Mouse (Mus musculus) right cerebral cortex, postnatal 14 days (tissue): ENCODE measurements around the gene Suclg2.

Source experiments
- DNase-seq: peaks from one replicate; pipeline ENCODE4 v3.0.0; 2022

The Suclg2 gene

DNA sequence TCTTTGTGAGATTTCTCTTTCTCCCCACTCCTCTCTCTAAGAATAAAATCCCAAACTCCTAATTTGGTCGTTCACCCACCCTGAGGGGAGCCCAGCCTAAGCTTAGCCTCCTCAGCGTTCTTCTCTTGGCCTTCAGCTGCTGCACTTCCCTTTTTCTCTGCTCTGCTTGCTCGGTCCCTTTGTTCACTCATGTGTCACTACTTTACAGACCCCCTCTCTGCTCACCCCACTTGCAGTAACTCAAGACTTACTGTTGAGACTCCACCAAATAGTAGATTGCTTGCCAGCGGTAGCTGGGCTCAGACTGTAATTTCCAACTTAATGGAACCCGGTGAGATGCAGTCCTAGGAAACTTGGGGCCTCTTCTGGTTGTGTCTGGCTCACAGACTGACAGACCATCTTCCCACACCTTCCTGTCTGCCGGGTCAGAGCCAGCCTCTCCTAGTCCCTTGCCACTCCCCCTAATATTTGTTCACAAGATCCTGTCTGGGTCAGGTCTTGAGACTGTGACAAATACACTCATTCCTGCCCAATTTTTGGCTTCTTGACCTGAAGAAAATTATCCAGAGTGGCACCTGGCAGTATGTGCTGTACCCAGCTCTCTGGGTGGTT, 166.2 kb downstream of the Suclg2 start:
- DNase-seq: no peak

DNA sequence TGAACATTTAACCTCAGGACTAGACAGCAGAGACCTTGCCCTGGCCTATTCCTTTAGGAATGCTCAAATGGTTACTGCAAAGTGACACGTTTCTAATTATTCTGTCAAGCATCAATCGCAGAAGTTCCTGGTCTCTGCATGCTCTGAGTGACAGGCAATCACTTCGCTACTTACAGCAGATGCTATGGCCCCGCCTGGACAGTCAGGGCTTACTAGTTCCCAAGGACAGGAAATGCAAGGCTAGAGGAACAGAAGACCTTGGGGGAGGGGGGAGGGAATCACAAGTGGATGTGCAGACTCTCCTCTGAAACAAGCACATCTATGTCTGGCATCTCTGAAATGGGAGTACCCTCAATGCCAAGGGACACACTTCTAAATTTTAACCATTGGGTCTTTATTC, 167.6 kb downstream of the Suclg2 start:
- DNase-seq: no peak

GRCm38 (mm10) chr6:95546189-95546832, 172.3 kb downstream of the Suclg2 start:
- no peak for DNase-seq

- DNase-seq: no peak
Measured at GRCm38 (mm10) chr6:95545714-95546113, 172.9 kb downstream of the Suclg2 start.

DNA sequence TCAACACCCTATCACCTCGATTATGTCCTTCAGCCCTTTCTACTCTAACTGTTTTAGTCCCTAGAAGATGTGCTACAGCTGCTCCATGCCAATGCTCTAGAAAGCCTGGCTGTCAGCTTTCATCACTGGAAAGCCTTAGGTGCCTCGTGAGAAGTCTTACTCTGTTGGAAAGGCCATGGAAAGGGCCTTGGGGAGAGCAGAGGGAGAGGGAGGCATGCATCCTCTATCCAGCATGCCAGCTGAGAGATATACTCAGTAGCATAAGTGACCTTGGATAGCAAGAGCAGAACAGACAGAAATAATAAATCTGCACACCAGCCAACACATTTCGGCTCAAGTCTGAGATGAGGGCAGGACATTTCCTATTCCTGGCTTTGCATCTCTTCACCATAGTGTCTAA, 173.3 kb downstream of the Suclg2 start:
- no peak for DNase-seq

- no peak for DNase-seq
Measured at GRCm38 (mm10) chr6:95535191-95535590, 183.4 kb downstream of the Suclg2 start.

- DNase-seq: no peak
Measured at GRCm38 (mm10) chr6:95519846-95520245, 198.8 kb downstream of the Suclg2 start.

DNA sequence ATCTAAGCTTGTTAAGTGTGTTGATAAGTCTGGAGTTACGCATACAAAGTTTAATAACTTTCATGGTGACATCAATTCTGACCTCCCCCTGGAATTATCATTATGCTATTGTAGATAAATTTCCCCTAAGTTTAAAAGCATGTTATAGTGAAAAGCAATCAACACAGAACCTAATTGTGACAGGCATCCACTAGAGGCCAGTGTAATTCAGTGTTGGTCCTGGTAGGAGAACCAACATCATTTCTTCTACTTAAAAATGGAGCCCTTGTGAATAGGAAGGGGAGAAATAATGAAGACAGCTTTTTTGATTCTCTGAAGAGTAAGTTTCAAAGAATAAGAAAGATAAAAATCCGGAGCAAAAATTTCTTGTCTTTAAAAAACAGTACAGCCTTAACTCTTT, 200.2 kb downstream of the Suclg2 start:
- no peak for DNase-seq

DNA sequence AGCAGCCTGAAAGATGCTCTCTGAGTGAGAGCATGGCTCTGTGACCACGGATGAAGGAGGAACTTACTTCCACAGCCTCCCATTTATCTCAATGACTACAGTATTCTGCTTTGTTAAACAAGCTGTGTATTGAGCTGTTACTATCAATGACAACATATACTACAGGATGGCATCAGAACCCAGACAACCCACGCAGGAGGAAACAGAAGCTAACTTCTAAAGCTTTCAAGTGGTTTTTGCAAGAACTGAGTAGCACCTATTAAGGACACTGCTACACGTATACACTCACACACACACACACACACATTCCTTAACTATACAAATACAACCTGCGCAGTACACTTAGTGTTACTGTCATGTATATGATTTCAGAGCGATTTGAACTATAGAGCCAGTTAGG, 202.9 kb downstream of the Suclg2 start:
- no peak for DNase-seq

- no peak for DNase-seq
Measured at GRCm38 (mm10) chr6:95514726-95515125, 203.9 kb downstream of the Suclg2 start.

GRCm38 (mm10) chr6:95511689-95512088, 206.9 kb downstream of the Suclg2 start:
- DNase-seq: no peak

DNA sequence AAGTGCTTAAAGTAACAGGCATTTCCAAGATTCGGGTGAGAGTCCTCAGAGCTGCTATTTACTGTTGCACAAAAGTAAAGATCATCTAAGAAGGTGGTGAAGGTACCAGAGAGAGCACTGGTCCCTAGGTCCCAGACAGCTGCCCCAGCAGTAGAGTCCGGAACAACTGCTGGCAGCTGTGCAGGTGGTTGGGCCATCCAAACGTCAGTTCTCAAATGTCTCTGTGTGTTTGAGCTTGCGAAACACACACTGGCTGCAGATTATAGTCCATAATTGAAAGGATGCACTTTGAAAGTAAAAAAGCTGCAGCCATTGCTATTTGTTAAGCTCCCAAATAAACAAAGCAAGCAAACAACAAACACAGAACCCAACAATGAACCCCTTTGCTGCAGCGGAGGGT, 217.8 kb downstream of the Suclg2 start:
- no peak for DNase-seq

GRCm38 (mm10) chr6:95499639-95500038, 219.0 kb downstream of the Suclg2 start:
- DNase-seq: no peak

- no peak for DNase-seq
Measured at GRCm38 (mm10) chr6:95492216-95492956, 226.2 kb downstream of the Suclg2 start.

- DNase-seq: no peak
Measured at GRCm38 (mm10) chr6:95491043-95491442, 227.6 kb downstream of the Suclg2 start.

DNA sequence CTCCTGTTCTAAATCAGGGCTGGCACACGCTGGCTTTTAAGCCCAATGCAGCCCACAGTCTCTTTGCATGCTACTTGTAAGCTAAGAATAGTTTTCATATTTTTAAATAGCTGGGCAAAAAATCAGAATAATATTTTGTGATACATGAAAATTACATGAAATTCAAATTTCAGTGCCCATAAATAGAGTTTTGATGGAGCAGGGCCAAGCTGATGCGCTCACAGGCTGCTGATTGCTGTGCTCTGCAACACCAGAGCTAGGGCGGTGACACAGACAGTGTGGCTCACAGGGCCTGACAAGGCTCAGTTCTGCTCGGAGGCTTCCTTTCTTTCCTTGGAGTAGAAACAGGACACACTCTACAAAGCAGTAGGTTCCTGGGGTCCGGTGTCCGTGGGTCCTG, 232.8 kb downstream of the Suclg2 start:
- DNase-seq: no peak

- DNase-seq: peak; percentile 46
Measured at GRCm38 (mm10) chr6:95484183-95484818, 234.3 kb downstream of the Suclg2 start.

DNA sequence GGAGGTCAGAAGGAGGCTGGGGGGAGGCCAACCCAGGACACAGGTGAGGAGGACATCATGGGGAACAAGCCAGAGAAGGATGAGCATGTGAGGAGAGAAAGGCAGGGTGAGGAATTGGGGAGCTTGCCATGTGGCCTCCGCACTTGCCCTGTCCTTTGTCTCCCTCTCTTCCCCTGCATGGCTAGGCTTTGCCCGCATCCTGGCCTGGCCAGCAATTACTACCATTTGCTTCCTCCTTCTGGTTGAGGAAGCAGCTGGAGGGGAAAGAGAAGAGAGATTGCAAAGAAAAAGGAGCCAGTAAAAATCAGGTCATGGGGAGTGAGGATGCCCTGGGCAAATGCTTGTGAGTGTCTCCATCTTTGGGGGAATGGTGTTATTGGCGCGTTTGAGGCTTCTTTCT, 234.9 kb downstream of the Suclg2 start:
- DNase-seq: no peak

GRCm38 (mm10) chr6:95483127-95483526, 235.5 kb downstream of the Suclg2 start:
- DNase-seq: no peak

- no peak for DNase-seq
Measured at GRCm38 (mm10) chr6:95479801-95480200, 238.8 kb downstream of the Suclg2 start.

- DNase-seq: no peak
Measured at GRCm38 (mm10) chr6:95469521-95469920, 249.1 kb downstream of the Suclg2 start.

DNA sequence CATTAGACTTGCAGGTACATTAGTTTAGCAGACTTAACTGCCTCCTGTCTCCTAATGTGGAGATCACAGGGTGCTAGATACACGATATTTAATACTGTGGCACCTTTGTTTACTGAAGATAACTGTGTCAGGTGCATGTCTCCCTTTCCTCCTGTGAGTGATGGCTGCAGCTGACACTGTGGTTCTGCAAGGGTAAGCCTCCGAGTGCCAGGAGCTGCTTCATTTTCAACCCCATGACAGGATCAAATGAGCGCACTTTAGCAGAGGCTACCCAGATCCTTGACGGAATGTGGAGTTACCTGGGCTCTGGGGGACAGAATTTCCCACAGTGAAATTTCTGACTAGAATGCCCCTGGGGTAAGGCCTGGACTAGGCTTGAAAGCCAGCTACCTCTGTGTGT, 253.3 kb downstream of the Suclg2 start:
- no peak for DNase-seq

DNA sequence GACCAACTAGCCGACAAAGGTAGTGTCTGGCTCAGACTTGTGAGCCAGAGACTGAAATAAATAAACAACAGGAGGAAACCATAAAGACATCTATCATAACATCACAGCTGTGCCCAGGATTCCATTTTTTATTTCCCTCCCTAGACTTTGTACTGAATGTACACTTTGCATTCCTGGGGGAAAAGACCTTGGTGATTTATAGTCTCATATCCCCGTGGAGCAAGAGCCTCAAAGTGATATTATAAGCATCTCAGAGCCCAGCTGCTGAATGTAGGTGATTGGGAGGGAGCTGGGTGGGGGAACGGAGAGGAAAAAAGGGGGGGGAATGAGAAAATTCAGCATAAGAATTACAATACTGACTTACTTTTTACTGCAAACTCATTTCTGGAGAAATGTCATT, 259.2 kb downstream of the Suclg2 start:
- no peak for DNase-seq

DNA sequence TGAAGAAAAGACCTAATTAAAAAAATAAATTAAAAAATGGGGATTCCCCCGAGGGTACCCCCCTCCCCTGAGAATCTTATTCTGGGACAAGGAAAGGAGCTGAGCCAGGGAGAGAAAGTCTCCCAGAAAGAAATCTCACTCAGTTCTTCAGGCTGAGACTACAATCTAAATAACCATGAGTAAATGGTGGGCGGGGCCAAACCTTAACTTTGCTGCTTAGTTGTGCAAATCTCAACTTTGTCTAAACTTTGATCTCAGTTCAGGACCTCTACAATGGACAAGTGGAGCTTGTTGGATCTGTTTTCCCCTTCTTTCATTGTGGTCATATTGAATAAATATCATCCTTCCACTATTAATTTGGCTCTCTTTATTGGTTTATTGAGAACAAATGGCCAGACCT, 272.4 kb downstream of the Suclg2 start:
- DNase-seq: no peak
